Comparison of ENCODE assay signal across 8 mouse cellular contexts in the genomic region with DNA sequence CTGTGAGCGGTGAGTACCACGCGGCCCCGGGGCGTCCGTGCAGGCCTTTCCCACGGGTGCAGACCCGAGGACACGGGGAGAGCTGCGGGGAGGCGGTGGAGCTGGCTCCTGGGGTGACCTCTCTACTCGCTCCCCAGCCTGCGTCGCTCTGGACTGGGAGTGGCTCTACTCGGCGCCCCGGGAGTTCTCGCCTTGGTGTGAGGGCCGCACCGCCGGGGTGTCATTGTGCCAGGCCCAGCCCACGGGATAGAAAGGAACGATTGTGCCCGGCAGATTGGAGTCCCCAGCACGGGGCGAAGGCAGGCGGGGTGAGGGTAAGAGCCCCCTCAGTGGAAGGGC. TPM values are rescaled to one million over a fixed set of nuclear protein-coding genes. Genes with fewer than 3 reads are reported as not detected.
DNase-seq lines count a peak whose midpoint lies in the region; ATAC-seq and TF ChIP-seq lines count a peak whose summit lies in the region.

No protein-coding gene starts in this region.

- peak overlapping the region; percentile 74 for H3K4me3 ChIP-seq in heart, embryonic 15.5 days
- H3K4me3 ChIP-seq in MEL (ENCODE audit: control insufficient read depth in 1 of 2, insufficient read depth in 1 of 2, low read depth in 2 of 2, low read length in 2 of 2) = peak overlapping the region; percentile 73 to 82
- H3K4me3 ChIP-seq in hindbrain, embryonic 11.5 days (ENCODE audit: low read depth, low read length) = peak overlapping the region; percentile 78
- H3K4me3 ChIP-seq in midbrain, embryonic 12.5 days = peak overlapping the region; percentile 85

- WGBS in heart, embryonic 15.5 days = under 1% methylated on average over 27 of the region's 27 CpGs
- under 1% methylated on average over 27 of the region's 27 CpGs for WGBS in hindbrain, embryonic 11.5 days
- WGBS in midbrain, embryonic 12.5 days = 1% methylated on average over 27 of the region's 27 CpGs

- TF ChIP-seq RAD21 in MEL (IDR thresholded peaks at IDR 0.05; ENCODE audit: low read depth, low read length) = no peak

- H3K79me2 ChIP-seq in MEL (ENCODE audit: control insufficient read depth, insufficient read depth, low read length, poor library complexity) = peaks cover 2% of the 10 kb centered on the region; the same call in 1 of the 2 replicates

- no peak for TF ChIP-seq POLR2A in MEL (IDR thresholded peaks at IDR 0.05; ENCODE audit: control insufficient read depth in 1 of 2, insufficient read depth in 1 of 2, low read depth in 1 of 2, low read length in 2 of 2, poor library complexity in 1 of 2)

- no peaks in the 10 kb centered on the region for H3K36me3 ChIP-seq in heart, embryonic 15.5 days
- H3K36me3 ChIP-seq in MEL (ENCODE audit: control insufficient read depth in 1 of 2, insufficient read depth in 2 of 2, low read length in 2 of 2) = peaks cover 0 to 17% of the 10 kb centered on the region in 2 experiments; a peak in 2 of 4 replicates
- no peaks in the 10 kb centered on the region for H3K36me3 ChIP-seq in hindbrain, embryonic 11.5 days (ENCODE audit: control insufficient read depth, insufficient read depth, low read length)
- no peaks in the 10 kb centered on the region for H3K36me3 ChIP-seq in midbrain, embryonic 12.5 days

- ATAC-seq in heart, embryonic 15.5 days (replicated peaks; ENCODE audit: insufficient number of reproducible peaks, insufficient read depth, low FRiP score, low read depth) = no peak; the same call in 1 of the 2 replicates
- ATAC-seq in hindbrain, embryonic 11.5 days (ENCODE audit: low FRiP score) = no peak
- ATAC-seq in midbrain, embryonic 12.5 days (ENCODE audit: low FRiP score, low read depth) = 0 out of 2 replicates have a peak, but pooled peaks have one; percentile 28

- peak overlapping the region; percentile 92 for H3K27ac ChIP-seq in heart, embryonic 15.5 days
- H3K27ac ChIP-seq in MEL (ENCODE audit: control insufficient read depth, low read depth, low read length) = 0 out of 2 replicates have a peak overlapping the region, but pooled peaks have one; percentile 2
- peak overlapping the region; percentile 84 for H3K27ac ChIP-seq in hindbrain, embryonic 11.5 days (ENCODE audit: low read depth, low read length)
- H3K27ac ChIP-seq in midbrain, embryonic 12.5 days (replicated peaks) = peak overlapping the region; percentile 85

- H3K9me3 ChIP-seq in heart, embryonic 15.5 days (replicated peaks) = no peaks in the 10 kb centered on the region
- no peaks in the 10 kb centered on the region for H3K9me3 ChIP-seq in MEL (replicated peaks; ENCODE audit: insufficient read depth, low read length)
- H3K9me3 ChIP-seq in hindbrain, embryonic 11.5 days (ENCODE audit: control insufficient read depth, low read length) = no peaks in the 10 kb centered on the region
- no peaks in the 10 kb centered on the region for H3K9me3 ChIP-seq in midbrain, embryonic 12.5 days

- H3K9ac ChIP-seq in heart, embryonic 15.5 days = peak overlapping the region; percentile 84
- peak overlapping the region; percentile 76 for H3K9ac ChIP-seq in MEL (ENCODE audit: control insufficient read depth, low read depth, low read length, poor library complexity, severe bottlenecking)
- peak overlapping the region; percentile 79 for H3K9ac ChIP-seq in hindbrain, embryonic 11.5 days (ENCODE audit: low read depth, low read length)
- H3K9ac ChIP-seq in midbrain, embryonic 12.5 days (replicated peaks) = peak overlapping the region; percentile 76

- peaks cover 14% of the 10 kb centered on the region for H3K4me1 ChIP-seq in heart, embryonic 15.5 days (replicated peaks)
- H3K4me1 ChIP-seq in MEL (ENCODE audit: control insufficient read depth in 1 of 2, insufficient read depth in 2 of 2, low read length in 2 of 2) = peaks cover 17 to 18% of the 10 kb centered on the region in 2 experiments
- no peaks in the 10 kb centered on the region for H3K4me1 ChIP-seq in hindbrain, embryonic 11.5 days (replicated peaks; ENCODE audit: control insufficient read depth, insufficient read depth, low read length)
- peaks cover 20% of the 10 kb centered on the region for H3K4me1 ChIP-seq in midbrain, embryonic 12.5 days

- TF ChIP-seq CTCF in MEL (IDR thresholded peaks at IDR 0.05 in 2 of 3, conservative IDR thresholded peaks at IDR 0.05 in 1 of 3; ENCODE audit: control insufficient read depth in 1 of 3, insufficient read depth in 1 of 3, low read depth in 2 of 3, low read length in 3 of 3, poor library complexity in 1 of 3, severe bottlenecking in 1 of 3) = no peak

- no peaks in the 10 kb centered on the region for H3K27me3 ChIP-seq in heart, embryonic 15.5 days
- H3K27me3 ChIP-seq in MEL (ENCODE audit: control insufficient read depth in 1 of 2, insufficient read depth in 2 of 2, low read length in 2 of 2) = no peaks in the 10 kb centered on the region
- H3K27me3 ChIP-seq in hindbrain, embryonic 11.5 days (ENCODE audit: control insufficient read depth, insufficient read depth, low read length) = no peaks in the 10 kb centered on the region
- no peaks in the 10 kb centered on the region for H3K27me3 ChIP-seq in midbrain, embryonic 12.5 days

- peak overlapping the region; percentile 81 for H3K4me2 ChIP-seq in heart, embryonic 15.5 days
- peak overlapping the region; percentile 63 for H3K4me2 ChIP-seq in hindbrain, embryonic 11.5 days (replicated peaks; ENCODE audit: low read depth, low read length)
- peak overlapping the region; percentile 75 for H3K4me2 ChIP-seq in midbrain, embryonic 12.5 days (replicated peaks)

- no peak for DNase-seq in heart, postnatal 4 days
- DNase-seq in MEL (ENCODE audit: low read depth, low spot score) = no peak
- DNase-seq in hindbrain, embryonic 11.5 days (ENCODE audit: low spot score) = no peak
- DNase-seq in cerebellum, postnatal 4 days (ENCODE audit: low spot score in 2 of 2) = no peak
- no peak for DNase-seq in right cerebral cortex, postnatal 14 days
- DNase-seq in frontal cortex, postnatal 36 days (ENCODE audit: low spot score in 2 of 2) = no peak

- TF ChIP-seq EP300 in MEL (IDR thresholded peaks at IDR 0.05; ENCODE audit: low read depth in 1 of 2, low read length in 2 of 2) = no peak

TF ChIP-seq in MEL, 35 proteins besides CTCF, POLR2A, EP300 and RAD21:
- TF ChIP-seq SMC3 (IDR thresholded peaks at IDR 0.05; ENCODE audit: low read depth, low read length) (no peak), SIN3A (IDR thresholded peaks at IDR 0.05; ENCODE audit: low read length) (0 out of 2 replicates have a peak, but pooled peaks have one; percentile 11), UBTF (IDR thresholded peaks at IDR 0.05; ENCODE audit: borderline replicate concordance, insufficient read depth, low read depth, low read length) (0 out of 2 replicates have a peak, but pooled peaks have one; percentile 52)

RNA-seq across cellular contexts. Expression of gene Aco1, which starts 0.6 kb away (rescaled TPM):
- polyA plus RNA-seq in heart, embryonic 15.5 days (2015; fragmentation: Nextera tagmentation; extraction: Ambion mirVana) = 30.3 and 35.2 TPM in 2 replicates
- total RNA-seq in heart, postnatal 4 days (2021) = 10 to 100 TPM; 42.6 to 43.5 TPM
- 27.8 and 28.7 TPM in 2 replicates for total RNA-seq in MEL (2012; rRNA removed)
- polyA plus RNA-seq in MEL (2012; ENCODE audit: insufficient read depth in 1 of 2, insufficient read length in 2 of 2, low read depth in 1 of 2, low replicate concordance in 2 of 2, missing spikeins in 1 of 2) = 10 to 100 TPM in 1 of 2 experiments, not detected in 1; 33.6 TPM
- 55.0 and 58.4 TPM in 2 replicates for polyA plus RNA-seq in hindbrain, embryonic 11.5 days (2014; fragmentation: Nextera tagmentation; extraction: Ambion mirVana)
- polyA plus RNA-seq in midbrain, embryonic 12.5 days (2016; fragmentation: Nextera tagmentation; extraction: Ambion mirVana) = 58.7 and 61.4 TPM in 2 replicates

Comparison
In these comparisons a context has a peak if more than half of its experiments do, and no peak if none do; other contexts are left out.
1. H3K27ac ChIP-seq: peak in every context shown above with its lines; median percentile 92 in heart, embryonic 15.5 days; 85 in midbrain, embryonic 12.5 days; 84 in hindbrain, embryonic 11.5 days; 2 in MEL.